Mouse (Mus musculus): ENCODE data around the gene Uhrf2. TPM values are rescaled to one million over a fixed set of nuclear protein-coding genes. Genes with fewer than 3 reads are reported as not detected.

Gene Uhrf2
- total RNA-seq, 4 experiments from 2014 or later, result 16.9 to 20.2 (median 19.0) TPM

DNA sequence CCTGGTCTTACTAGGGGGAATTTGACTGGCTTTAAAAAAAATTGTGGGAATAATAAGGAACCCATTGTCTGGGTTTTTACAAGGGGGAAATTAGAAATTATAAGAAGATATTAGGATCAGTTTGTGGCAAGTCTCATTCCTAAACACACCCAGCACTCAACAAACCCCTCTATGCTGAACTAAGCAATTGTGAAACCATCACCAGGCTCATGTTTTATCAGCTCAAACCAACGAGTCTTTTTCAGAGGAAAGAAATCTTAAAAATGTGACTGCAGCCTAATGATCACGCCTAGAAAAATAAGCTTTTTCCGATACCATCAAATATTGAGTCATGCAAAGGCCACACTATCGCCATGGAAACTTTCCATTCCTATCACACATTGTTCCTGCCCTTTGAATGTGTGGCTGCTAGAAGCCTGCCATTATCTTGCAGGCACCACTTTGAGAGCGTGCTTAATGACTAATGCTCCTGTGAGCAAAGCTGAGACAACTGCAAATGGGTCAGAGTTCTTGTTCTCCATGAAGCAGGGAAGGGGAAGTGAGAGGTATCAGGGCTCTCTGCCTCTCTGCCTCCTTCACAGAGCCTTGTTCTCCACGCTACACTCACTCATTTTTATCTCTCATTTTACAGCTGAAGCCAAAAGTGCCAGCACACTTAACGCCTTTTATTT, 94.8 kb downstream of the Uhrf2 start:
- no peak for DNase-seq (ENCODE audit: low spot score)

DNA sequence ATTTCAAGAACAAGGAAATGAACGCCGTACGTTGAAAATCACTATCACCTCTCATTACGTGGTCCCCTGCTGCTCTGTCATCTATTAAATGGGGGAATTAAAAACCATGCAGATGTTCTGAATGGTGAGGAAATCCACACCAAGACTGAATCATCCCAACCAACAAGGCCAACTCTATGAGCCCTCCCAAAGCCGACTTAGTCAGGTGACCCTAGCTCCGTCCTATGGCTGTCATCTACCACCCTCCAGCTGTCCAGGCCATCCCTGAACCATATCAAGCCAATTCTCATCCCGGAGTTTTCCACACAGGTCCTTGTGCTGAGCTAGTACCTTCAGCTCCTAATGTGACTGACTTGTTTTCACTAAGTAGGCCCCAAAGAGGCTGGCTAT, 95.4 kb downstream of the Uhrf2 start:
- no peak for DNase-seq (ENCODE audit: low spot score)

DNA sequence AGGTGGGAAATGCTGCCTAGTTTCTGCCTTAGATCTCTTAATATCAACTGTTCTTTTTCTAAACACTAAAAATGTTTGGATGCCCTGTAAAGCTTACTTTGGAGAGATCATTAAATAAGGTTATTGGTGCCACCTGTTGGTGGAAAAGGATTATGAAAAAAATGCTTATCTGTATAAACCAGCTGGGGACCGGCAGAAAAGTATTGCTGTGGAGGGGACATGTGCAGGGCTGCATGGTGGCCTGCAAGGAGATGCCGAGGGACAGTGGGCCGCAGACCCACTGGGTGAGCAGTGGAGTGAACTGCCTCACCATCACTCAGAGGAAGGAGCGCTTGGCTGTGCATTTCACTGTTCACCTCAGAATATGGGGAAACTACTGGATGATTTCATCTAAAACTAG, 97.9 kb downstream of the Uhrf2 start:
- peak; percentile 47 for DNase-seq (ENCODE audit: low spot score)

DNA sequence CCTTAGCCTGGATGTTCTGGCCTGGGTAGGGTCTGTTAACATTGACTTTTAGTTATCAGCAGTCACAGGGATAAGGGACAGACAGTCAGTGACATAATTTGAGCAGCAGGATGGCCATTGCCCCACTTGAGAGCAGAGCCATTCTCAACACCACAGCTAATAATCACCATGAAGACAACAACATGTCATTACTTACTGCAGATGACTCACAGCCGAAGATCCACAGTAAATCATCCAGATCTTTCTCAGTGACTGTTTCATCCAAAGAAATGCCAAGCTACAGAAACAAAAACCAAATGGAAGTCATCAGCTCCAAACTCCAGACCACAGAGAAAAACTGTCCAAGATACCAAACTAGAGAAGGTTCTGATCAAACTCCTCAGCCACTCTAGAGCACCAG, 106.0 kb downstream of the Uhrf2 start:
- no peak for DNase-seq (ENCODE audit: low spot score)

Other genes with a start within 250 kb of the Uhrf2 start
- gene 9930021J03Rik, start 224.5 kb upstream of the Uhrf2 start, total RNA-seq (2022), result 10 to 100 TPM; 10.3 to 15.2 (median 12.9) TPM
- 10 to 100 TPM; 12.7 to 15.3 (median 14.1) TPM for gene Ranbp6, start 217.5 kb upstream of the Uhrf2 start, total RNA-seq (2022)
- gene Il33, start 105.4 kb upstream of the Uhrf2 start, total RNA-seq (2022), result 10 to 100 TPM in 2 of 4 experiments, 1 to 10 TPM in 2; 5.7 to 12.2 (median 9.4) TPM
- gene Trpd52l3, start 26.7 kb upstream of the Uhrf2 start, total RNA-seq (2022), result not detected
- under 1 TPM; 0.06 to 0.56 (median 0.16) TPM for gene Gldc, start 144.9 kb downstream of the Uhrf2 start, total RNA-seq (2022)
- gene Mbl2, start 202.4 kb downstream of the Uhrf2 start, total RNA-seq (2022), result not detected

Data from heart, adult 8-10 months (tissue).